Mouse (Mus musculus) olfactory bulb, adult 2 months (tissue): ENCODE measurements around the gene Pibf1.

ENCODE experiments used
- CTCF ChIP-seq: fragments of 200-500 bp; IDR thresholded peaks from 2 replicates; pipeline ENCODE4 v1.5.1; 2012; ENCODE audit warnings: low read depth, mild to moderate bottlenecking, low read length, moderate library complexity; ENCODE audit not compliant: insufficient read depth
- POLR2A ChIP-seq: fragments of 200-500 bp; IDR thresholded peaks from 2 replicates; pipeline ENCODE4 v1.6.1; 2012; ENCODE audit warnings: mild to moderate bottlenecking, low read depth, low read length, moderate library complexity; ENCODE audit not compliant: insufficient read depth

- TF ChIP-seq CTCF (no peak), POLR2A (no peak)
Observed at GRCm38 (mm10) chr14:99176559-99176958, 77.3 kb downstream of the Pibf1 start.
